Mouse (Mus musculus): ENCODE results near the gene Gm20388. TPM values are rescaled to one million over a fixed set of nuclear protein-coding genes. Genes with fewer than 3 reads are reported as not detected.

The Gm20388 gene
- polyA plus RNA-seq, 1 experiment, result 0.36 TPM

GRCm38 (mm10) chr8:120178124-120178514, 267.5 kb downstream of the Gm20388 start:
- TF ChIP-seq TAL1 (IDR thresholded peaks at IDR 0.05; ENCODE audit: low read length) (no peak), GATA1 (IDR thresholded peaks at IDR 0.05; ENCODE audit: low read length) (no peak)
- H3K36me3 ChIP-seq (ENCODE audit: control insufficient read depth), result no peaks in the 10 kb centered on the region
- peaks cover 37% of the 10 kb centered on the region for H3K27me3 ChIP-seq (ENCODE audit: control insufficient read depth)
- no peak overlapping the region for H3K4me3 ChIP-seq (replicated peaks)
- no peaks in the 10 kb centered on the region for H3K9me3 ChIP-seq (ENCODE audit: control insufficient read depth, low read length)
- H3K4me1 ChIP-seq (ENCODE audit: control insufficient read depth), result peaks cover 3% of the 10 kb centered on the region; the same call in 1 of the 2 replicates

- peaks cover 37% of the 10 kb centered on the region for H3K27me3 ChIP-seq (ENCODE audit: control insufficient read depth)
Observed at GRCm38 (mm10) chr8:120179027-120179431, 268.4 kb downstream of the Gm20388 start.

GRCm38 (mm10) chr8:120180445-120180970, 269.9 kb downstream of the Gm20388 start:
- peaks cover 3% of the 10 kb centered on the region; the same call in 1 of the 2 replicates for H3K4me1 ChIP-seq (ENCODE audit: control insufficient read depth)
- no peaks in the 10 kb centered on the region for H3K36me3 ChIP-seq (ENCODE audit: control insufficient read depth)
- peaks cover 28% of the 10 kb centered on the region for H3K27me3 ChIP-seq (ENCODE audit: control insufficient read depth)
- no peak overlapping the region for H3K4me3 ChIP-seq (replicated peaks)
- no peaks in the 10 kb centered on the region for H3K9me3 ChIP-seq (ENCODE audit: control insufficient read depth, low read length)
- no peak for TF ChIP-seq GATA1 (IDR thresholded peaks at IDR 0.05; ENCODE audit: low read length)
- no peak for TF ChIP-seq TAL1 (IDR thresholded peaks at IDR 0.05; ENCODE audit: low read length)

More at GRCm38 (mm10) chr8:120179027-120179431, 268.4 kb downstream of the Gm20388 start:
- no peaks in the 10 kb centered on the region for H3K9me3 ChIP-seq (ENCODE audit: control insufficient read depth, low read length)
- peaks cover 3% of the 10 kb centered on the region; the same call in 1 of the 2 replicates for H3K4me1 ChIP-seq (ENCODE audit: control insufficient read depth)
- H3K4me3 ChIP-seq (replicated peaks), result no peak overlapping the region
- no peak for TF ChIP-seq GATA1 (IDR thresholded peaks at IDR 0.05; ENCODE audit: low read length)
- no peak for TF ChIP-seq TAL1 (IDR thresholded peaks at IDR 0.05; ENCODE audit: low read length)
- H3K36me3 ChIP-seq (ENCODE audit: control insufficient read depth), result no peaks in the 10 kb centered on the region

GRCm38 (mm10) chr8:120181274-120181673, 270.6 kb downstream of the Gm20388 start:
- Histone ChIP-seq H3K9me3 (ENCODE audit: control insufficient read depth, low read length) (no peaks in the 10 kb centered on the region), H3K4me3 (replicated peaks) (no peak overlapping the region), H3K36me3 (ENCODE audit: control insufficient read depth) (no peaks in the 10 kb centered on the region), H3K27me3 (ENCODE audit: control insufficient read depth) (peaks cover 24% of the 10 kb centered on the region), H3K4me1 (ENCODE audit: control insufficient read depth) (peaks cover 3% of the 10 kb centered on the region; the same call in 1 of the 2 replicates)
- TF ChIP-seq GATA1 (IDR thresholded peaks at IDR 0.05; ENCODE audit: low read length), result no peak
- no peak for TF ChIP-seq TAL1 (IDR thresholded peaks at IDR 0.05; ENCODE audit: low read length)

- no peaks in the 10 kb centered on the region for H3K9me3 ChIP-seq (ENCODE audit: control insufficient read depth, low read length)
- TF ChIP-seq GATA1 (IDR thresholded peaks at IDR 0.05; ENCODE audit: low read length) (no peak), TAL1 (IDR thresholded peaks at IDR 0.05; ENCODE audit: low read length) (no peak)
- H3K36me3 ChIP-seq (ENCODE audit: control insufficient read depth), result no peaks in the 10 kb centered on the region
- peaks cover 3% of the 10 kb centered on the region; the same call in 1 of the 2 replicates for H3K4me1 ChIP-seq (ENCODE audit: control insufficient read depth)
- H3K27me3 ChIP-seq (ENCODE audit: control insufficient read depth), result peaks cover 18% of the 10 kb centered on the region
- H3K4me3 ChIP-seq (replicated peaks), result no peak overlapping the region
Observed at GRCm38 (mm10) chr8:120181861-120182414, 271.3 kb downstream of the Gm20388 start.

GRCm38 (mm10) chr8:120184366-120184765, 273.7 kb downstream of the Gm20388 start:
- H3K9me3 ChIP-seq (ENCODE audit: control insufficient read depth, low read length), result no peaks in the 10 kb centered on the region
- H3K4me3 ChIP-seq (replicated peaks), result no peak overlapping the region
- H3K4me1 ChIP-seq (ENCODE audit: control insufficient read depth), result 0 out of 2 replicates have a peak, but pooled peaks cover under 1% of the 10 kb centered on the region
- no peaks in the 10 kb centered on the region for H3K36me3 ChIP-seq (ENCODE audit: control insufficient read depth)
- TF ChIP-seq GATA1 (IDR thresholded peaks at IDR 0.05; ENCODE audit: low read length) (no peak), TAL1 (IDR thresholded peaks at IDR 0.05; ENCODE audit: low read length) (no peak)
- H3K27me3 ChIP-seq (ENCODE audit: control insufficient read depth), result no peaks in the 10 kb centered on the region

- H3K4me3 ChIP-seq (replicated peaks), result no peak overlapping the region
- TF ChIP-seq GATA1 (IDR thresholded peaks at IDR 0.05; ENCODE audit: low read length), result no peak
- no peak for TF ChIP-seq TAL1 (IDR thresholded peaks at IDR 0.05; ENCODE audit: low read length)
- H3K9me3 ChIP-seq (ENCODE audit: control insufficient read depth, low read length), result no peaks in the 10 kb centered on the region
- H3K27me3 ChIP-seq (ENCODE audit: control insufficient read depth), result no peaks in the 10 kb centered on the region
- no peaks in the 10 kb centered on the region for H3K4me1 ChIP-seq (ENCODE audit: control insufficient read depth)
- no peaks in the 10 kb centered on the region for H3K36me3 ChIP-seq (ENCODE audit: control insufficient read depth)
Observed at GRCm38 (mm10) chr8:120184850-120185792, 274.5 kb downstream of the Gm20388 start.

- Histone ChIP-seq H3K27me3 (ENCODE audit: control insufficient read depth) (no peaks in the 10 kb centered on the region), H3K9me3 (ENCODE audit: control insufficient read depth, low read length) (no peaks in the 10 kb centered on the region), H3K4me1 (ENCODE audit: control insufficient read depth) (no peaks in the 10 kb centered on the region), H3K4me3 (replicated peaks) (no peak overlapping the region), H3K36me3 (ENCODE audit: control insufficient read depth) (no peaks in the 10 kb centered on the region)
- TF ChIP-seq TAL1 (IDR thresholded peaks at IDR 0.05; ENCODE audit: low read length) (no peak), GATA1 (IDR thresholded peaks at IDR 0.05; ENCODE audit: low read length) (no peak)
Observed at GRCm38 (mm10) chr8:120186454-120186853, 275.8 kb downstream of the Gm20388 start.

GRCm38 (mm10) chr8:120188510-120188909, 277.9 kb downstream of the Gm20388 start:
- no peak overlapping the region for H3K4me3 ChIP-seq (replicated peaks)
- no peaks in the 10 kb centered on the region for H3K36me3 ChIP-seq (ENCODE audit: control insufficient read depth)
- TF ChIP-seq GATA1 (IDR thresholded peaks at IDR 0.05; ENCODE audit: low read length) (no peak), TAL1 (IDR thresholded peaks at IDR 0.05; ENCODE audit: low read length) (no peak)
- peaks cover 6% of the 10 kb centered on the region for H3K9me3 ChIP-seq (ENCODE audit: control insufficient read depth, low read length)
- no peaks in the 10 kb centered on the region for H3K27me3 ChIP-seq (ENCODE audit: control insufficient read depth)
- no peaks in the 10 kb centered on the region for H3K4me1 ChIP-seq (ENCODE audit: control insufficient read depth)

All from erythroblast, embryonic 14.5 days (primary cell).